ENCODE assay signal across 12 mouse cellular contexts in the genomic region with DNA sequence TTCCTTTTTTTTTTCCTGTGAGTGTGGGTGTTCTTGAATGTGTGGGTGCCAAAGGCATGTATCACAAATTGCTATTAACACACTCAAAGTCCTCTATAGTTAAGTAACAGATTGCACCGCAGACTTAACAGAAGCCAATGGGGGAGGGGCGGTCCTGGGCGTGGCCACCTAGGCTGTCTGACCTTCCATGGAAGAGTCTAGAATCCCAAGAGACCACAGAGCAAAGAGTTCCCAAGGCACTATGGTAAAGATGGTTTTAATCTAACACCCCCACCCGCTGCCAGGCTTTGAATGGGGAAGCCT.
DNase-seq lines count a peak whose midpoint lies in the region; ATAC-seq lines count a peak whose summit lies in the region.
"Had no signal": no experiment of that assay in that cellular context is flagged by ENCODE, and none has a peak within 500 bp of the region (broad histone marks: within the 10 kb centered on the region; RNA-seq: fewer than 3 reads in every experiment).

No protein-coding gene starts in this region.

- WGBS in heart, embryonic 15.5 days = 68% methylated on average over 4 of the region's 4 CpGs
- 59% methylated on average over 4 of the region's 4 CpGs for WGBS in limb, embryonic 15.5 days

- no peak for ATAC-seq in heart, embryonic 15.5 days (replicated peaks; ENCODE audit: insufficient number of reproducible peaks, insufficient read depth, low FRiP score, low read depth)
- ATAC-seq in limb, embryonic 15.5 days (ENCODE audit: insufficient number of reproducible peaks, low FRiP score, low TSS enrichment, low read depth) = no peak
- ATAC-seq: CD4-positive, CD25-positive, alpha-beta regulatory T cell, adult 4 months had no signal

- no peaks in the 10 kb centered on the region for H3K36me3 ChIP-seq in heart, embryonic 15.5 days
- no peaks in the 10 kb centered on the region for H3K36me3 ChIP-seq in limb, embryonic 15.5 days

- H3K4me1 ChIP-seq in heart, embryonic 15.5 days (replicated peaks) = peaks cover 29% of the 10 kb centered on the region
- H3K4me1 ChIP-seq in limb, embryonic 15.5 days = peaks cover 31% of the 10 kb centered on the region

- H3K27ac ChIP-seq in heart, embryonic 15.5 days = no peak overlapping the region
- H3K27ac ChIP-seq in limb, embryonic 15.5 days = no peak overlapping the region

- no peaks in the 10 kb centered on the region for H3K27me3 ChIP-seq in heart, embryonic 15.5 days
- H3K27me3 ChIP-seq in limb, embryonic 15.5 days = no peaks in the 10 kb centered on the region

- no peak overlapping the region for H3K4me3 ChIP-seq in heart, embryonic 15.5 days
- no peak overlapping the region for H3K4me3 ChIP-seq in limb, embryonic 15.5 days

- H3K9me3 ChIP-seq in heart, embryonic 15.5 days (replicated peaks) = no peaks in the 10 kb centered on the region
- no peaks in the 10 kb centered on the region for H3K9me3 ChIP-seq in limb, embryonic 15.5 days

- no peak for DNase-seq in heart, adult 18-20 months
- peak; percentile 65 for DNase-seq in testis, postnatal 10 days (ENCODE audit: low spot score)
- no peak for DNase-seq in testis, postnatal 14 days (ENCODE audit: low spot score)
- DNase-seq in c-Kit-positive CD71-positive TER-119-positive erythroid progenitor cells, embryonic 14.5 days (ENCODE audit: low spot score) = no peak
- DNase-seq in adrenal gland, postnatal 36 days = no peak
- DNase-seq in thymus, postnatal 36 days = no peak
- DNase-seq: adrenal gland, adult 2 months; gastrocnemius, postnatal 10 days; thymus, adult 2 months had no signal

- H3K4me2 ChIP-seq in heart, embryonic 15.5 days = peak overlapping the region; percentile 49; the same call in 1 of the 2 replicates
- H3K4me2 ChIP-seq in limb, embryonic 15.5 days = peak overlapping the region; percentile 35; the same call in 1 of the 2 replicates

- H3K9ac ChIP-seq in heart, embryonic 15.5 days = no peak overlapping the region
- H3K9ac ChIP-seq in limb, embryonic 15.5 days = no peak overlapping the region
